Mouse (Mus musculus) kidney, embryonic 14.5 days (tissue): ENCODE data around the gene Lnpk. TPM values are rescaled to one million over a fixed set of nuclear protein-coding genes. Genes with fewer than 3 reads are reported as not detected.

Source experiments
- ATAC-seq: fragments of 200-750 bp; cut with Nextera tagmentation; 2 replicates; pipeline ENCODE4 v1.8.0; 2017; ENCODE audit warnings: moderate number of reproducible peaks, mild to moderate bottlenecking, moderate TSS enrichment, moderate library complexity; ENCODE audit not compliant: low FRiP score, low TSS enrichment
- H3K27ac ChIP-seq: fragments of 300-500 bp; sonication (generic); 2 replicates; pipeline ENCODE4 v1.5.1; 2014; ENCODE audit warnings: low read depth, mild to moderate bottlenecking, low read length, moderate library complexity, mixed read lengths
- H3K27me3 ChIP-seq: fragments of 300-500 bp; sonication (generic); 2 replicates; pipeline ENCODE4 v1.6.1; 2014; ENCODE audit warnings: mild to moderate bottlenecking, low read length; ENCODE audit not compliant: control insufficient read depth, insufficient read depth
- H3K36me3 ChIP-seq: fragments of 300-500 bp; sonication (generic); 2 replicates; pipeline ENCODE4 v1.6.1; 2014; ENCODE audit warnings: low read length, mixed read lengths; ENCODE audit not compliant: control insufficient read depth, insufficient read depth
- H3K4me1 ChIP-seq: fragments of 300-500 bp; sonication (generic); 2 replicates; pipeline ENCODE4 v1.6.1; 2014; ENCODE audit warnings: low read length, mixed read lengths; ENCODE audit not compliant: control insufficient read depth, insufficient read depth
- H3K4me2 ChIP-seq: fragments of 300-500 bp; sonication (generic); replicated peaks from 2 replicates; pipeline ENCODE4 v1.6.1; 2014; ENCODE audit warnings: low read depth, mild to moderate bottlenecking, low read length
- H3K4me3 ChIP-seq: fragments of 300-500 bp; sonication (generic); 2 replicates; pipeline ENCODE4 v1.5.1; 2014; ENCODE audit warnings: mild to moderate bottlenecking, low read length
- H3K9ac ChIP-seq: fragments of 300-500 bp; sonication (generic); 2 replicates; pipeline ENCODE4 v1.6.1; 2014; ENCODE audit warnings: low read depth, mild to moderate bottlenecking, low read length, moderate library complexity
- H3K9me3 ChIP-seq: fragments of 300-500 bp; sonication (generic); 2 replicates; pipeline ENCODE4 v1.6.1; 2016; ENCODE audit warnings: low read length; ENCODE audit not compliant: control insufficient read depth
- WGBS: fragments of 180-500 bp; shearing (Covaris S2); extraction: QIAGEN DNeasy Blood & Tissue Kit; methylation state at CpG from one replicate; pipeline ENCODE4 v1.1.7; 2014; 5-methylcytosine and 5-hydroxymethylcytosine counted together
- polyA plus RNA-seq: library from polyadenylated mRNA; unstranded; fragments of >200 nt; fragmentation: Nextera tagmentation; extraction: Ambion mirVana; gene quantifications from 2 replicates; pipeline ENCODE4 v1.2.1, GENCODE M21; 2014

Gene Lnpk
- polyA plus RNA-seq, 1 experiment from 2014 or later, result 27.3 TPM

- H3K27me3 ChIP-seq, result no peaks in the 10 kb centered on the region
- no peak overlapping the region for H3K9ac ChIP-seq
- no peaks in the 10 kb centered on the region for H3K4me1 ChIP-seq
- H3K9me3 ChIP-seq, result no peaks in the 10 kb centered on the region
- no peak overlapping the region for H3K27ac ChIP-seq
- H3K36me3 ChIP-seq, result no peaks in the 10 kb centered on the region
- H3K4me3 ChIP-seq, result no peak overlapping the region
- 91% methylated on average over 5 of the region's 5 CpGs for WGBS
- no peak for ATAC-seq
- no peak overlapping the region for H3K4me2 ChIP-seq
Measured at GRCm38 (mm10) chr2:74508302-74508701, 70.9 kb downstream of the Lnpk start.

GRCm38 (mm10) chr2:74506439-74506838, 72.8 kb downstream of the Lnpk start:
- Histone ChIP-seq H3K36me3 (no peaks in the 10 kb centered on the region), H3K9me3 (no peaks in the 10 kb centered on the region), H3K4me2 (no peak overlapping the region), H3K27me3 (no peaks in the 10 kb centered on the region), H3K4me3 (no peak overlapping the region), H3K9ac (no peak overlapping the region; the same call in 1 of the 2 replicates), H3K27ac (no peak overlapping the region), H3K4me1 (no peaks in the 10 kb centered on the region)
- ATAC-seq, result no peak
- WGBS, result 43% methylated on average over 8 of the region's 8 CpGs

GRCm38 (mm10) chr2:74500307-74500706, 78.9 kb downstream of the Lnpk start:
- Histone ChIP-seq H3K4me3 (no peak overlapping the region), H3K4me1 (no peaks in the 10 kb centered on the region), H3K9ac (no peak overlapping the region), H3K36me3 (no peaks in the 10 kb centered on the region), H3K9me3 (no peaks in the 10 kb centered on the region), H3K27ac (no peak overlapping the region), H3K27me3 (no peaks in the 10 kb centered on the region), H3K4me2 (no peak overlapping the region)
- no peak for ATAC-seq
- WGBS, result 91% methylated on average over 2 of the region's 2 CpGs

GRCm38 (mm10) chr2:74497851-74498250, 81.4 kb downstream of the Lnpk start:
- no peaks in the 10 kb centered on the region for H3K4me1 ChIP-seq
- no peak overlapping the region for H3K27ac ChIP-seq
- no peak overlapping the region for H3K4me2 ChIP-seq
- no peak overlapping the region for H3K4me3 ChIP-seq
- 84% methylated on average over 5 of the region's 5 CpGs for WGBS
- ATAC-seq, result no peak
- H3K9ac ChIP-seq, result no peak overlapping the region
- no peaks in the 10 kb centered on the region for H3K27me3 ChIP-seq
- H3K9me3 ChIP-seq, result no peaks in the 10 kb centered on the region
- no peaks in the 10 kb centered on the region for H3K36me3 ChIP-seq

GRCm38 (mm10) chr2:74491426-74491825, 87.8 kb downstream of the Lnpk start:
- H3K9ac ChIP-seq, result no peak overlapping the region
- H3K36me3 ChIP-seq, result no peaks in the 10 kb centered on the region
- H3K4me1 ChIP-seq, result no peaks in the 10 kb centered on the region
- ATAC-seq, result no peak
- no peaks in the 10 kb centered on the region for H3K27me3 ChIP-seq
- H3K4me2 ChIP-seq, result no peak overlapping the region
- no peak overlapping the region for H3K27ac ChIP-seq
- WGBS, result 56% methylated on average over 13 of the region's 13 CpGs
- no peak overlapping the region for H3K4me3 ChIP-seq
- no peaks in the 10 kb centered on the region for H3K9me3 ChIP-seq

GRCm38 (mm10) chr2:74490186-74490585, 89.0 kb downstream of the Lnpk start:
- Histone ChIP-seq H3K36me3 (no peaks in the 10 kb centered on the region), H3K9ac (no peak overlapping the region), H3K27ac (no peak overlapping the region), H3K9me3 (no peaks in the 10 kb centered on the region), H3K4me3 (no peak overlapping the region), H3K4me2 (no peak overlapping the region), H3K4me1 (no peaks in the 10 kb centered on the region), H3K27me3 (no peaks in the 10 kb centered on the region)
- 55% methylated on average over 1 of the region's 1 CpGs for WGBS
- ATAC-seq, result no peak

- Histone ChIP-seq H3K36me3 (no peaks in the 10 kb centered on the region), H3K27ac (no peak overlapping the region), H3K9ac (no peak overlapping the region), H3K4me2 (no peak overlapping the region), H3K4me1 (no peaks in the 10 kb centered on the region), H3K27me3 (no peaks in the 10 kb centered on the region), H3K9me3 (no peaks in the 10 kb centered on the region), H3K4me3 (no peak overlapping the region)
- whole genome bisulfite sequencing, result 82% methylated on average over 7 of the region's 7 CpGs
- ATAC-seq, result no peak
Measured at GRCm38 (mm10) chr2:74488443-74488842, 90.8 kb downstream of the Lnpk start.

GRCm38 (mm10) chr2:74482651-74483050, 96.6 kb downstream of the Lnpk start:
- ATAC-seq, result no peak
- no peak overlapping the region for H3K27ac ChIP-seq
- no peaks in the 10 kb centered on the region for H3K4me1 ChIP-seq
- no peak overlapping the region for H3K4me2 ChIP-seq
- no peaks in the 10 kb centered on the region for H3K27me3 ChIP-seq
- H3K9me3 ChIP-seq, result no peaks in the 10 kb centered on the region
- H3K4me3 ChIP-seq, result no peak overlapping the region
- WGBS, result 84% methylated on average over 10 of the region's 10 CpGs
- no peak overlapping the region for H3K9ac ChIP-seq
- no peaks in the 10 kb centered on the region for H3K36me3 ChIP-seq

GRCm38 (mm10) chr2:74482086-74482485, 97.1 kb downstream of the Lnpk start:
- Histone ChIP-seq H3K4me3 (no peak overlapping the region), H3K36me3 (no peaks in the 10 kb centered on the region), H3K4me1 (no peaks in the 10 kb centered on the region), H3K9ac (no peak overlapping the region), H3K4me2 (no peak overlapping the region), H3K27me3 (no peaks in the 10 kb centered on the region), H3K9me3 (no peaks in the 10 kb centered on the region), H3K27ac (no peak overlapping the region)
- 87% methylated on average over 10 of the region's 10 CpGs for WGBS
- no peak for ATAC-seq
